Mouse (Mus musculus): Measurements from ENCODE around the gene Hmgb2.

- TF ChIP-seq USF2 (conservative IDR thresholded peaks at IDR 0.05; ENCODE audit: low read depth, low read length) (no peak), ETS1 (conservative IDR thresholded peaks at IDR 0.05; ENCODE audit: low read depth, low read length) (no peak)
These were observed 20.5 kb downstream of the Hmgb2 start for GRCm38 (mm10) chr8:57532223-57532622.
